Mouse (Mus musculus): ENCODE measurements around the gene Tmem26.

DNA sequence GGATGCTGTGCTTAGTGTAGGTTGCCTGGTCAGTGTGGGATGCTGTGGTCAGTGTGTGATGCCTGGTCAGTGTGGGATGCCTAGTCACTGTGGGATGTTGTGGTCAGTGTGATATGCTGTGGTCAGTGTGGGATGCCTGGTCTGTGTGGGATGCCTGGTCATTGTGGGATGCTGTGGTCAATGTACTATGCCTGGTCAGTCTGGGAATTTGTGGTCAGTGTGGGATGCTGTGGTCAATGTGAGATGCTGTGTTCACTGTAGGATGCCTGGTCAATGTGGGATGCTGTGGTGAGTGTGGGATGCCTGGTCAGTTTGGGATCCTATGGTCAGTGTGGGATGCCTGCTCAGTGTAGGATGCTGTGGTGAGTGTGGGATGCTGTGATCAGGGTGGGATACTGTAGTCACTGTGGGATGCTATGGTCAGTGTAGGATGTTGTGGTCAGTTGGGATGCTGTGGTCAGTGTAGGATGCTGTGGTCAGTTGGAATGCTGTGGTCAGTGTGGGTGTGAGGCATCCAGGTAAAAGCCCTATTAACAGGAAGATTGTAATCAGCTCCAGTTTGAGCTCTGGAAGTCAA, 27.6 kb upstream of the Tmem26 start:
- TF ChIP-seq CTCF (IDR thresholded peaks at IDR 0.05; ENCODE audit: low read depth, low read length) (no peak), GATA1 (IDR thresholded peaks at IDR 0.05; ENCODE audit: borderline replicate concordance, low read length) (no peak), TAL1 (conservative IDR thresholded peaks at IDR 0.05; ENCODE audit: low read depth, low read length) (no peak), GATA2 (IDR thresholded peaks at IDR 0.05; ENCODE audit: borderline replicate concordance, low read depth, low read length) (no peak), POLR2AphosphoS5 (IDR thresholded peaks at IDR 0.05; ENCODE audit: insufficient replicate concordance, low read depth, low read length) (no peak)
